Mouse (Mus musculus): ENCODE results near the gene Slc35f4.

GRCm38 (mm10) chr14:49362161-49362560, 163.7 kb downstream of the Slc35f4 start:
- no peak for TF ChIP-seq CTCF (IDR thresholded peaks at IDR 0.05; ENCODE audit: insufficient read depth, low read depth, low read length)
- TF ChIP-seq POLR2A (IDR thresholded peaks at IDR 0.05; ENCODE audit: insufficient read depth, low read depth, low read length), result no peak

Data from olfactory bulb, adult 2 months (tissue).